Mouse (Mus musculus): ENCODE results near the gene Olfr830.
"Not testable (repeated sequence)": the region's sequence is repeated elsewhere in the genome, so short reads cannot be mapped to it uniquely, and the experiment has no call there.

Gene Olfr830

DNA sequence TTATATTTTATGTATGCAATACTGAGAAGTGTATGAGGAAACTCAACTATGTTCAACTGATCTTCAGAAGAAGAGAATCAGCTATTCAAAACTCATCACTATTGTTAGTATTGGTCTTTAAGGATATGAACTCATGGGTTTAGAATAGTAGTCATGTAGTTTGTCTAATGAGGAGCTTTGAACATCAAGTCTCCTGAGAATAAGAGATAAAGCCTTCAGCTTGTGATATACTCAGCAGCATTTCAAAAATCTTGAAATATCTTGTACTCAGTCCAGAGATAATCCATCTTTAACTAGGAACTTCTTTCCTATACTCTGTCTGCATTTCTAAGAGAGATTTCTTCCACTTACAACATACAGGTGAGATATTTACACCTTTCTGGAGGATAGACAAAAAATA is at the start of gene Olfr830:
Olfr830 (plus strand) TSS at position 301 of the 400 bp plus-strand sequence.
- in situ Hi-C loops (cut with MseI, MboI): no loop called here

DNA sequence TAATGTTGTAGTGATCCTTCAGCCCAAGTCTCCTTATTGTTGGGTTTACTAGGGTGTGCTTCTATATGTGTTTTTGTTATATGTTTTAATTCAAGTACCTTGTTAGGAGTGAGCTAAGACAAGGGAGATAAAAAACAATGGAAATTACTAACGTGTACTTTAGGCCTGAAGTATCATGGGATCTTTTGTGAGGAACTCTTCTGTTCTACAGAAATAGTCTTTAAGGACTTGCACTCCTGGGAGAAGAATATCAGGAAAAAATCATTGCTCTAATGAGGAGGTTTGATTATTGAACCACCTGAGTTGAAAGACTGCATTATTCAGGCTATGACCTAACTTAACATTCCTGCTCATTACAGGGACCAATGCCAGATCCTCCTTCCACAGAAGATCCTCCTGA is 19.9 kb upstream of the Olfr830 start, which contains the start of gene Olfr829:
Olfr829 (plus strand) TSS at position 301 of the 400 bp plus-strand sequence.
- in situ Hi-C loops (cut with MseI, MboI): no loop called here

DNA sequence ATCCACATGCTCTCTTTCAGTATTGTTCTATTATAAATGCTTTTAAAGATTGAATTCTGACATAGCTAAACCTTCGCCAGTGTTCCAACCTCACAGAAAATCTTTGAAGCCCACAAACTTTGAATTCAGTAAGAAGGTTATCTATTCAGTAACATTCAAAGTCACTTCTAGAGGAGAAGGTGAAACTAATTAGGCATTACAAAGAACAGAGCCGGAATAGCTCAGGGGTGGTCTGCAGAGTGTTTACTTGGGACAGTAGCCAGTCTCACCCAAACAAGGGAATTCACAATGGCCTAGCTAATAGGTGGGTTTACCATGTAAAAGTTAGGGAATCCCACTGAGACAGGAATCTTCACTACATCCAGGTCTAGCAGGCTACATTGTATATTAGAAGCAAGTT is 33.2 kb downstream of the Olfr830 start:
- in situ Hi-C loops (cut with MseI, MboI): not testable (repeated sequence)

DNA sequence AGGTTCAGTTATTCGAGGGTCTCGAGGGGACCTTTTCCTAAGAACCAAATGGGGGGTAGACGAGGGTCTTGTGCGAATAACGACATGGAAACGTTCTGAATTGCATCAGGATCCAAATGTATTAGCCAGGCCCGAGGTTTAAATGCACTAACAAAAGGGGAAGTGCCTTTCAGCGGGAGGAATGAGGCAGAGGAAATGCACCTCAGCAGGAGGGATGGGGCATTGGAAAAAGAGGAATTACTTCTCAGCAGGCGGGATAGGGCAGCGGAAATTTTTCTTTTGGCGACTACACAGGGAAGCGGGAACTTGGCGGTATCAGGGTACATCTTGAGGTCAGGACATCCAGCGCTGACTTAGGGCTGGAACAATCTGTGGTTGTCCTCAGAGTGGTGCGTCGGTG is 53.4 kb downstream of the Olfr830 start:
- in situ Hi-C loops (cut with MseI, MboI): not testable (repeated sequence)

Data from mouse trophoblast stem cell (cell line).